Mouse (Mus musculus): Measurements from ENCODE around the gene Mybl2.

The Mybl2 gene

DNA sequence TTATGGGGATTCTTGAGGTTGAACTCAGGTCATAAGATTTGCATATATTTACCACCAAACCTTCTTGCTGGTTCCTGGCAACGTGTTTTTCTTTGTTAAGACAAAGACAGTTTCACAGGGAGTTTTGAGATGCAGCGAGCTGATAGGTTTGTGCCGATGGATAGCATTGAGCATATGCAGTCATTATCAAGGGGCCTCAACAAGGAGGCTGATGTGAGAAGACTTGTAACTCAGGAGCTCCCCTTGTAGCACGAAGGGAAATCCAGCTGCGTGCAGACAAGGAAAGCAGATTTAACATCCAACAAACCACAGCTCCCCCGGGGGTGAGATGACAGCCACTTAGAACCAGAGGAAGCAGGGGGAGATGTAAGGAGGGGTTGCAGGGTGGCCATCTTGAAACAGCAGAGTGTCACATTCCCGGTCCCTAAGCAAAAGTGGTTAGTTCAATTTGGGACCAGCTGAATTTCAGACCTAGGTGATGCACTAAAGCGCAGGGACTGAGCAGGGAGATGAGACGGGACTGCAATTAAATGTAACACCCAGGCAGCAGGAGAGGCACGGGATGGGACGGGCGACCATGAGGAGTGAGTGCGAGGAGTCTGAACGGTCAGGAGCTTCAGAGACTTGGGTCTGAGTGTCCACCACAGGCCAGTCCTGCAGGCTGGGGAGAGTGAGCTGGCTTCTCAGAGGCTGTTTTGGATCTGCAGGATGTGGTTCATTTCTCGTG lies 66.3 kb downstream of the Mybl2 start:
- DNase-seq = peak; percentile 61

DNA sequence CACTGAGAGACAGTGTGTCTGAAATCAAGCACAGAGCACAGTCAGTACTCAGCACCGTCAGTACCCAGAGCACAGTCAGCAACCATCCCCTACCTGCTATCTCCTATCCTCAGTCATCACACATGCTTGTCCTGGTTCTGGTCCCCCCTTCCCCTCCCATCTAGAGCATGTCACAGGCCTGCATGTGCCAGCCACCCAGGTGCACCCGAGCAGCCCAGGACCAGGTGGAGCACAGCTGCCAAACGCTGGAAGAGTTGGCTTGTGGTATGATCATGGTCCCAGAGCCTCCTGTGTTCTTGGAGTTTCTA lies 66.8 kb downstream of the Mybl2 start:
- peak; percentile 64 for DNase-seq

DNA sequence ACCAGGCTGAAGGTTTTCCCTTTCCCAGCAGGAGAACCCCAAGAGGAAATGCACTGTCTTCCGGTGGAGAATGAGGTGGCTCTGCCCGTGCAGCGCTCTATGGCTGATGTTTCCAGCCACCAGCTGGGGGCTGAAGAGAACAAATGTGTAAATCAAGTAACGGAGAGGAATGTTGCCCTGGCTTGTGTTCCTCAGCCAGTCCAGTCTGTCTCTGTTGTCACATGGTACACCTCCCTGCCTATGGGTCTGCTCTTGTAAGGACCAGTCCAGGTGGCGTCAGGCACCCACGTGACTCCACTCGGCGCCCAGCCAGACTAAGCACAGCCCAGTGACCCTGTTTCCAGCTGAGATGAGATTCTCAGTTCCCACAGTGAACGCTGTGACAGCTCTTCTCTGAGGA lies 67.8 kb downstream of the Mybl2 start:
- peak; percentile 30 for DNase-seq

DNA sequence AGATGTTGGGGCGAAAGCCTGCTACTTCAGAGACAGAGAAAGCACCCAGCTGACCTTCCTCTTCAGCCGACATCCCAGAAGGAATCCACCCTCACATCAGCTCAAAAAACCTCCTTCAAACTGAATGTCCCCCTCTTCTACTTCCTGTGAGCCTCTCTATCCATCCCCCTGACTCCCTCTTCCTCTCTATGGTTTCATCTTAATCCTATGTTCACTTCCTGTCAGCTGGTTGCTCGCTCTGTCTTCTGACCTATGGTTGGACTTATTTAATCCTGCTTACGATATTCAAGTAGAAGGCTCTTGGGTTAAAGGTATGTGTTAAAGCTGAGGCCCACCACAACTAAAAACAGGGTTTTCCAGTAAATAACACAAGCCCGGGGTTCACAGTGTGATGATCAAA lies 69.0 kb downstream of the Mybl2 start:
- no peak for DNase-seq

DNA sequence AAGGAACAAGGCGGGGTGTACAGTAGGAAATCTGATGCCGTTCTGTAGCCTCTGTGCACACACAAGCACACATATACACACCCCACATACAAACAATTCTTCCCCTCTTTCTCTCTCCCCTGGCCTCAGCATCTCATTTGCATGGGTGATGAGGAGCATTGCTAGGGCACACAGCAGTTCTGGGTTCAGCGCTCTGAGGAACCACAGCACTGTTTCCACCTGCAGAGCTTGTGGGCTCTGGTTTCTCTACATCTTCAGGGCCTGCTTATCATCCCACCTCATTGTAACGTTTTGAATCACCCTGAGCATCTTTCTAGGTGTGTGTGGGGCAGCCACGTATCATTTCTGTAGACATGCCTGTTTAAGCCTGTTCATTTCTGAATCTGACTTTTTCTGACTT lies 76.3 kb downstream of the Mybl2 start:
- DNase-seq = no peak

DNA sequence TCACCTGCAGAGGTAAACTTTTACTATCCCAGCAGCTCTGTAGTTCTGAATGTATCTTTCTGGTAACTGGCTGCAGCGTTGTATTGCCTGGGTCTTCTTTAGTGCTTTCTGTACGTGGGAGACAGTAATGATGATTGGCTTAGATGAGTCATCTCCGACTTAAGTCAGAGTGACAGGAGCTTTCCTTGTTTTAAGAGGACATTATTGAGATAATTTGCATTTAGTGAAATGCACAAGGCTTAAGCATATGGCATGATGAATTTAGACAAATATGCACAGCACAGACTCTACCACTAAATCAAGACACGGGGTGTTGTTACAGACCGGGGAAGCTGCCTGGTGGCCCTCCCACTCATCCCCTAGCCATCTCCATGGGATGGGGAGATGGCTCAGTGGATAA lies 77.8 kb downstream of the Mybl2 start:
- no peak for DNase-seq

Data from thymus, postnatal 4 days (tissue).